Mouse (Mus musculus) testis, adult 2 months (tissue): ENCODE measurements around the gene Pdcd6ip.

Source experiments
- CTCF ChIP-seq: fragments of 200-500 bp; IDR thresholded peaks from 2 replicates; pipeline ENCODE4 v1.5.1; 2012; ENCODE audit warnings: low read depth, mild to moderate bottlenecking, inconsistent platforms, low read length, moderate library complexity; ENCODE audit not compliant: control insufficient read depth, insufficient read depth, insufficient replicate concordance
- POLR2A ChIP-seq: fragments of 200-500 bp; IDR thresholded peaks from 2 replicates; pipeline ENCODE4 v1.6.1; 2012; ENCODE audit warnings: low read depth, mild to moderate bottlenecking, inconsistent platforms, low read length, moderate library complexity; ENCODE audit not compliant: control insufficient read depth

DNA sequence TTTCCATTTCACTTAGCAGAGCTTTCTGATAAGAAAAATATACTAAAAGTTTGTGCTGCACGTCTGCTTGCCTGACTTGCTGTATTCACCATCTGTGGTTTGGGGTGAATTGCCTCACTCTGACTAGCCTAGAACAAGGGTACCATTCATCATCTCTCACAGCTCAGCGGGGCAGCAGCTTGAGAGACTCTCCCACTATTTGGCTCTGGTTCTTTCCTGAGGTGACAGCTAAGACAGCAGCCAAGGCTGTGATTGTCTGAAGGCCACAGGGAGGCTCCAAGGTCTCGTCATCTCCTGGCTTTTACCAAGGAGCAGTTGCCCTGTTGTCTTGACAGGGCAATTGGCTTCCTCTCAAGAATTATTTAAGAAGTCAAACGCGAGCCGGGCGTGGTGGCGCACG is 30.0 kb upstream of the Pdcd6ip start:
- no peak for TF ChIP-seq POLR2A
- TF ChIP-seq CTCF, result no peak
